Mouse (Mus musculus) gastrocnemius, postnatal 25 days (tissue): ENCODE measurements around the gene P4hb. TPM values are rescaled to one million over a fixed set of nuclear protein-coding genes. Genes with fewer than 3 reads are reported as not detected.

ENCODE experiments used
- DNase-seq: peaks from one replicate; pipeline ENCODE4 v3.0.0; 2022
- long read RNA-seq, 2 experiments: library from polyadenylated mRNA; stranded (forward); transcript quantifications; one replicate each; pipeline ENCODE4 v2.0.0; 2021
- total RNA-seq, 2 experiments: library from RNA; stranded (reverse); gene quantifications; 1 replicate in 1 of 2; 2 replicates in 1 of 2; pipeline ENCODE4 v1.2.3; 2021

Gene P4hb
- total RNA-seq = 100 to 1,000 TPM; 192 to 198 TPM
- long read RNA-seq, experiment 1, transcript P4hb-201 (11 exons, 2,861 nt) = major isoform, 118 of 139 reads
- long read RNA-seq, experiment 1, partial matches to known transcripts = 7 of 139 reads
- long read RNA-seq, experiment 1, other reads (novel, unspliced or antisense) = 14 of 139 reads
- long read RNA-seq, experiment 2, transcript P4hb-201 (11 exons, 2,861 nt) = major isoform, 242 of 262 reads
- long read RNA-seq, experiment 2, partial matches to known transcripts = 6 of 262 reads
- long read RNA-seq, experiment 2, other reads (novel, unspliced or antisense) = 14 of 262 reads

- peak; percentile 100 for DNase-seq
Observed at GRCm38 (mm10) chr11:120572752-120573584, at the start of gene P4hb. P4hb (minus strand) TSS chr11:120573253.

- no peak for DNase-seq
Observed at GRCm38 (mm10) chr11:120622805-120623204, 49.8 kb upstream of the P4hb start.

- DNase-seq = no peak
Observed at GRCm38 (mm10) chr11:120620195-120620594, 47.1 kb upstream of the P4hb start.

GRCm38 (mm10) chr11:120618619-120619535 lies 45.8 kb upstream of the P4hb start:
- DNase-seq = no peak

GRCm38 (mm10) chr11:120617519-120618112 lies 44.6 kb upstream of the P4hb start, which contains the start of gene Pcyt2:
Pcyt2 (minus strand) TSS chr11:120617936.
- peak; percentile 94 for DNase-seq

- no peak for DNase-seq
Observed at GRCm38 (mm10) chr11:120616617-120617294, 43.7 kb upstream of the P4hb start.

- DNase-seq = no peak
Observed at GRCm38 (mm10) chr11:120615606-120616203, 42.7 kb upstream of the P4hb start.

GRCm38 (mm10) chr11:120615167-120615566 lies 42.1 kb upstream of the P4hb start:
- no peak for DNase-seq

- no peak for DNase-seq
Observed at GRCm38 (mm10) chr11:120613976-120614375, 40.9 kb upstream of the P4hb start.

GRCm38 (mm10) chr11:120613481-120613972 lies 40.5 kb upstream of the P4hb start:
- DNase-seq = no peak

- DNase-seq = peak; percentile 68
Observed at GRCm38 (mm10) chr11:120612763-120613162, 39.7 kb upstream of the P4hb start.

GRCm38 (mm10) chr11:120610477-120611046 lies 37.5 kb upstream of the P4hb start:
- DNase-seq = no peak

GRCm38 (mm10) chr11:120609250-120609649 lies 36.2 kb upstream of the P4hb start:
- no peak for DNase-seq

- DNase-seq = no peak
Observed at GRCm38 (mm10) chr11:120608241-120609034, 35.4 kb upstream of the P4hb start, which contains the start of gene Npb. Npb (plus strand) TSS chr11:120608477.

GRCm38 (mm10) chr11:120606764-120607163 lies 33.7 kb upstream of the P4hb start:
- no peak for DNase-seq

- no peak for DNase-seq
Observed at GRCm38 (mm10) chr11:120605667-120606066, 32.6 kb upstream of the P4hb start.

GRCm38 (mm10) chr11:120603545-120603944 lies 30.5 kb upstream of the P4hb start:
- no peak for DNase-seq

GRCm38 (mm10) chr11:120600716-120601115 lies 27.7 kb upstream of the P4hb start:
- no peak for DNase-seq

- no peak for DNase-seq
Observed at GRCm38 (mm10) chr11:120598990-120599549, 26.0 kb upstream of the P4hb start.
